Mouse (Mus musculus) urinary bladder, adult 18-20 months (tissue): ENCODE data around the gene Tspan9.

Source experiments
- DNase-seq, 2 experiments: peaks; one replicate each; pipeline ENCODE4 v3.0.0; 2022; ENCODE audit warnings: low spot score in 2 of 2, mixed read lengths in 2 of 2

Tspan9 gene

DNA sequence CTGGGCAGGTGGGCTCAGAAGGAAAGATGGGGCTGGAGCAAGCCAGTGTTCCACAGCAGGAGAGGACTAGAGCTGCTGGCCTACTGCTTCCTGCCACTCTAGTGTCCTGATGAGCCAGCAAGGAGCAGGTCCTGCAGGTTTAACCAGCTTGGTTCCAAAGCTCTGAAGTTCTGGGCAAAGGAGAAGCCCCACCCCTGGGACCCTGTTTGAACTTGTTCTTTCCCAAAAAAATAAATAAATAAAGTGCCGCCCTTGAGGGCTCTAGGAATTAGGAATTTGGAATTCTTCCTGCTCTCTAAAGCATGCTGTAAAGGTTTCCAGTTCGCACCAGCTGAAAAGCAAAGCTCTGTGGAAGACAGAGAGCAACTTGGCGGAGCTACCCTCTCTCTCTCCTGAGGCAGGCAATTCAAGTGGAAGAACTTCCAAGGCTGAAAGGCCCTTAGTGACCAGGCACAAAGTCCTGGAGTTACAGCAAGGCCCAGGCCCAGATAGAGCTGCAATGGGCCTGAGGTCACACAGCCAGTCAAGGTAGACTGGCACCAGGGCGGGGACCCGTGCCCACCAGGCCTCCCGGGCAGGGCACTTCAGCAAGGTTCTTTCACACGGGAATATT is 38.6 kb downstream of the Tspan9 start:
- DNase-seq, result peak; percentile 51 to 67

DNA sequence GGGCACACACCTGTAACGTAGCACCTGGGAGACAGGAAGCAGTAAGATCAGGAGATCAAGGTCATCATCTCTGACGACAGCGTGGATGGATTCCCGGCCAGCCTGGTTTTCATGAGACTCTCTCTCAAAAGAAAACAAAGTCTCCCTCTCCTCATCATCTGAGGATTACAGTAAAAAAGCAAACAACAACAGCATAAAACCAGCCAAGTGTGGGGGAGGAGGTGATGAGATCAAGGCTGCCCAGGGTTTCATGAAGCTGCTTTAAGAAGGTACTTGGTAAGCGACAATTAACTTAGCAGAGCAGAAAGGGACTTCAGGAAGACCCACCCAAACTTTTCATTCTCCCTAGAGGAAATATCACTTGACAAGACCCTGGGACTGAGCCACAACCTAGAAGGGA is 39.5 kb downstream of the Tspan9 start:
- DNase-seq, result no peak

DNA sequence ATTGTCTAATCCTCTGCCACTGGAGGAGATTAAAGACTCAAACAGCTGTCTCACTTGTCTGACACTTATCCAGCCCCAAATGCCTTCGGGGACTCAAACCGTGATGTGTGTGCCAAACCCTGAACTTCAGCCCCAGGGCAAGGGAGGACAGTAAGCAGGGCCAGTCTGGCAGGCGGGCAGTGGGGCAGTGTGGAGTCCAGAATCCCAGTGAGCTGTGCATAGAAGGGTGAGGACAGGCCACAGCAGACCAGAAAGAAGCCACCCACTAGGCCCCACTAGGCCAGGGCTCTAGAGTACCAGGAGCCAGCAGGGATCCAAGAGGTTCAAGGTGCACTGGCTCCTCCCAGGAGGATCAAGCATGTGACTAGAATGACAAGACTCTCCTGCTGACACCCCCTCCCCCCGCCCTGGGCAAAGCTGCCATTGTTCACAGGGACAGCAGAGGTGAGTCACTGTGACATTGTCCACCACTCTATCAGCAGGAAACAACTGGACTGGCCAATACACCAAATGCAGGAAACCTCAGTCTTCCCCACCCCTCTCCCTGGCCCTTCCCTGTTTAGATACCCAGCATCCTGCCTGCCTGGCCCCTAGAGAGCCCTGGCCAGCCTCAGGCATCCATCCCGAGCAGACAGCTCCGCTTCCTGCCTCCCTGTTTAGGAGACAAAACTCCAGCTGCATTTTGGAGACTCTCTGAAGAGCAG is 40.9 kb downstream of the Tspan9 start:
- no peak for DNase-seq

DNA sequence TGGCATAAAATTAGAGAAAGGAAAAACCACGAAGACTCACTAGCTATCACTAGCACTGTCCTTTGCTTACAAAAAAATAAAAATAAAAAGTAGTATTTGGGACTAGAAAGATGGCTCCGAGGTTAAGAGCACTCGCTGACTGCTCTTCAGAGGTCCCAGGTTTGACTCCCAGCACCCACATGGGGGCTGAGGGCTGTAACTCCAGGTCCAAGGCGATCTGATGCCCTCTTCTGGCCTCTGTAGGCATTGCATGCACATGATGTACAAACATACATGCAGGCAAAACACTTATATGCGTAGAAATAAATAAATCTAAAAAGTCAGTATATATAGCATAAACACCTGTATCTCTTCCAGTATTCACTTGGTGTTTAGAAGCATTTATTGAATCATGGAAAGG is 43.5 kb downstream of the Tspan9 start:
- DNase-seq, result no peak

DNA sequence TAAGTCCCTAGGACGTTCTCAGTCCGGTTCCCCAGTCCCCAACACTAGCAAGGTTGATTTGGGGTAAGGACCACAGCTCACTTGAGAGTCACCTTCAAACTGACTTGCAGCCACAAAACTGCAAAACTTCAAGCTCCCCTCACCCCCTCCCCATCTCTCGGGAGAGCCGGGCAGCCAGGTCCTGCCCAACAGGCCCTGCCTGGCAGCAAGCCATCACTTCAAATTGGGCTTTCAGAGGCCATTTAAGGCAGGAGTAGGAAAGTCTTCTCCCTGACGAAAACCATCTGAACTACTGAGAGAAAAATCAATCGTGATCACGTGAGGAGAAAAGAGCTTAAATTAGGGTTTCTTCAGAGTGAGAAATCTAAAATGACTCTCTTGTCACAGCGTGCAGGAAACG is 44.2 kb downstream of the Tspan9 start:
- DNase-seq, result no peak

DNA sequence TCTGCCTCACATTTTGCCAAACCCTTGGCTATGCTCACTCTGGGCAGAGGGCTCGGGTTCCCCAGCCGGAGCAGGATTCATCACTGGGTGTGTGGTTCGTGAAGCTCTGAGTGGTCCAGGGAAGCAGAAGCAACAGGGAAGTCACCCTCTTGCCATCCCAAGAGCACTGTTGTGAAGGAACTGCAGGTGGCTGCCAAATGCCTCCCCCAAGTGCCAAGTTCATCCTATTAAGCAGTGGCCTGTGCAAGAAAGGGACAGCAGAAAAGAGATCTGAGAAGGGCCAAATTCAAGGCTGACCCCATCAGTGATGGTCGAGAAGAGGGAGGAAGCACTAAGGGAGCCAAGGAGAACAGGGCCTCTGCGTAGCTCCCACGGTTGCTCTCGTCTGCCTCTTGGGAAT is 46.9 kb downstream of the Tspan9 start:
- DNase-seq, result no peak

DNA sequence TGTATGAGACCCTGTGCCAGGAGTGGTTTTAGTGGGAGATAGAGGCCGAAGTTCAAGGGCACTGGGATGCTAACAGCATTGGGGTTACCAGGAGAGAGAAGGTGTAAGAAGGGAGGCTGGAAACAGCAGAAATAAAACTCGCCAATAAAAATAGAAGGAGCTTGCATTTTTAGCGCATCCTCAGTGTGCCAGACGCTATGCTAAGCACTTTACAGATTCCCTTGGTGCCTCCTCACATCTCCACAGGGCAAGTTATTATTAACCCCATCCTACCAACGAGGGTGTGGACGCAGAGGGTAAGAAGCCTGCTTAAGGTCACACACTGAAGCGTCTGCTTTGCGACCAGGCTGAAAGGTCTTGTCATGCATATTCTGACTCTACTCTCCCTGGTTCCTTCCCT is 47.5 kb downstream of the Tspan9 start:
- DNase-seq, result no peak

DNA sequence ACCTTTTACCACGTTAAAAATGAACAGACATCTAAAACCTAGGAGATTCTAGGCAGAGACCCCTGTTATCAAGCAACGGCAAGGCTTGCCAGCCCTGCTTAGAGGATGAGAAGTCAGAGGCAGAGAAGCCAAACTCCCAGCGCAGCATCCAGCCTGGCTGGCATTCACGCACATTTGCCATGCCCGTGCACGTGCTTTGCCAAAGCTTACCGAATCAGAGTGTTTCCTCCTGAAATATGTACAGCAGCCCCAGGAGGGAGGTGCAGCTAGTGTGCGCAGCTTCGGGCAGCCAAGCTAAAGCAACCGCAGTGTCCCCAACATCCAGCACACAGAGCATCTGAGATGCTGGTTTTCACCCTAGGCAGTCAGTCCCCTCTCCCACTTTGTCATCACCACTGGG is 48.3 kb downstream of the Tspan9 start:
- DNase-seq, result no peak

DNA sequence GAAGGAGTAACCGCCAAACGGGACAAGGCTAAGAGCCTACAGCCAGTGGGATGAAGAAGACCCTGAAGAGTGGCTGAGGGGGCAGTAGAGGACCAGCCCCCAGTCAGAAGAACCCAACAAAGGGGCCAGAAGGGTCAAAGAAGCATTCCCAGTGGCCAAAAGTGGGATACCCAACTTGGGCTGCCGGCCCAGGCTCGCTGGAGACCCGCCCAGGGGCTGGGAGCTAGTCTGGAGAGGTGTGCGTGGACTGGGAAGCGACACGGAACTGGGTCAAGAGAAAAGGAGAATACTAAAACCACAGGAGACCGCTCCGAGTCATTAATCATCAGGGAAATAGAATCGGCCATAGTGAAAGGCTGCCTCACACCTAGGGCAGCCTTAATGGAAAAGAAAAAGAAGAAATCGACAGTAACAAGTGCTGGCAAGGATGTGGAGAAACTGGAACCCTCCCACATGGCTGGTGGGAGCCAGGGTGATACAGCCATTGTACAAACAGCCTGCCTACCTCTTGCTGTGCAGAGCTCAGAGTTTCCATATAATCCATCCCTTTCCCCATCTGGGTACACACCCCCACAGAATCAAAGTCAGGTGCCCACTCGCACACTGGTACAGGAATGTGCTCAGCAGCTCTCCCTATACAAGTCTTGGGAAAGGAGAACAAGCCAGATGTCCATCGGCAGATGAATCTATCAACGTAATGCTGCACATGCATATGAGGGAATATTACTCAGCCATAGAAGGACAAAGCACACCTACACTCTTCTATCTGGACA is 49.4 kb downstream of the Tspan9 start:
- DNase-seq, result no peak

DNA sequence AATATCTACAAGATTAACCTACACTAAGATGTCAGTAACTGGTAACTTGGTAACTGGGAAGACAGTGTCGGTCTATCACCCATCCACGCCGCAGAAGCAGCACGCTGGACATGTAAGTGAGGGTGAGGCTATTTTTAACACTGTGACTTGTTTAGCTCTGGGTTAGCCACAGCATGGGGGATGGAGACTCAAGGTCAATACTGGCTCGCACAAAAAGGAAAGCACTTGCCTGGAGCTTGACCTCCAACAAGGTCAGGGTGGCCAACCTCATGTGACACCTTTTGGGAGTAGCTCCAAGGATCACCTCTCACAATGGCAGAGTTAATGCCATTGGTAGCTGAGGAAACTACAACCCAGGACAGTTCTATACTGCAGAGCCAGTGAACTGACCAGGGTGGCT is 50.8 kb downstream of the Tspan9 start:
- no peak for DNase-seq

DNA sequence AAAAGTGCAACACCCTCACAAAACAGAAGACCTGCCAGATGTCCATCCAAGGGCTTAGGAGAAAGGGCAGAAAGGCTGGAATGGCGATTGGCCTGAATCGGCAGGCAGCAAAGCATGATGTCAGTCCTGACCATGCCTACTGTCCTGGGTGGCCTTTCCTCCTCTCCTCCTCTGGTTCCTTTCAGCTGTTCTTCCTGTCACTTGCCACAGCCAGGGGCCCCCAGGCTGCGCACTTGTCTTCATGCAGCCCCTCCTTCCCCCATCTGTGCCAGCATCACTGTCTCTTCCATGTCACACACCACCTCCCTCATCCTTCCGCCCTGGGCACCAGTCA is 51.6 kb downstream of the Tspan9 start:
- no peak for DNase-seq

DNA sequence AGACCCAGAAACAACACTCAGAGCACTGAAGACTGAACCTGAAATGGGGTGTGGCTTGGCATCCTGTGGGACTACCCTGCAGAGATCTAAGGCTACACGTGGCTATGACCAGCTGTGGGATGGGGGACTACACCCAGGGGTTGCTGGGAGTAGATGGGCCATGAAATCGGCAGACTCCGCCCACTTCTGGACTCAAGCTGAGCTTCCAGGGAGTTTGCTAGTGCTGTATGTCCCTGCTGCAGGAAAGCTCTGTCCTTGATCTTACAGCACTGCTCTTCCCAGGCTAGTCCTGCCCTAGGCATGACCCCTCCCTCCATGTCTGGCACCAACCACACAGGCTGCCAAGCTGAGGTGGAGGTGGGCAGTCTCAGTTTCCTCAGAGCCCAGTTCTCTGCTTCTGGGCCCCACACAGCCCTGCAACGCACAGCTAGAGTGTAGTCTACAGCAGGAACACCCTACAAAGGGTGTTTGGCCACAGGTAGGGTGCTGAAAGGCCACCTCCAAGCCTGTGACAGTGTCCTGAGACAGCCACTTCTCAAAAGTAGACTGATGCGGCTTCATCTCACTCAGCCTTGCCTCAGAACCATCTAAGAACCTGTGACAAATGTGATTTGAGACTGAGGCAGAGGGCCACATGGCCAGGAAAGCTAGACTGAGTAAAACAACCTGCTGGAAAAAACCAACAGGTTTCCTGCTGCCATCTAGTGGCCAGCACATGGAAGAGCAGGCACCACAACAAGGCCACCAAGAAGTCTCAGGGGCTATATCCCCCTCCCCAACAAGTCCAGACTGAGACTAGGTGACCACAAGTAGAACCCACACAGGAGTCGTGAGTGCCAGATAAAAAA is 52.2 kb downstream of the Tspan9 start:
- no peak for DNase-seq

DNA sequence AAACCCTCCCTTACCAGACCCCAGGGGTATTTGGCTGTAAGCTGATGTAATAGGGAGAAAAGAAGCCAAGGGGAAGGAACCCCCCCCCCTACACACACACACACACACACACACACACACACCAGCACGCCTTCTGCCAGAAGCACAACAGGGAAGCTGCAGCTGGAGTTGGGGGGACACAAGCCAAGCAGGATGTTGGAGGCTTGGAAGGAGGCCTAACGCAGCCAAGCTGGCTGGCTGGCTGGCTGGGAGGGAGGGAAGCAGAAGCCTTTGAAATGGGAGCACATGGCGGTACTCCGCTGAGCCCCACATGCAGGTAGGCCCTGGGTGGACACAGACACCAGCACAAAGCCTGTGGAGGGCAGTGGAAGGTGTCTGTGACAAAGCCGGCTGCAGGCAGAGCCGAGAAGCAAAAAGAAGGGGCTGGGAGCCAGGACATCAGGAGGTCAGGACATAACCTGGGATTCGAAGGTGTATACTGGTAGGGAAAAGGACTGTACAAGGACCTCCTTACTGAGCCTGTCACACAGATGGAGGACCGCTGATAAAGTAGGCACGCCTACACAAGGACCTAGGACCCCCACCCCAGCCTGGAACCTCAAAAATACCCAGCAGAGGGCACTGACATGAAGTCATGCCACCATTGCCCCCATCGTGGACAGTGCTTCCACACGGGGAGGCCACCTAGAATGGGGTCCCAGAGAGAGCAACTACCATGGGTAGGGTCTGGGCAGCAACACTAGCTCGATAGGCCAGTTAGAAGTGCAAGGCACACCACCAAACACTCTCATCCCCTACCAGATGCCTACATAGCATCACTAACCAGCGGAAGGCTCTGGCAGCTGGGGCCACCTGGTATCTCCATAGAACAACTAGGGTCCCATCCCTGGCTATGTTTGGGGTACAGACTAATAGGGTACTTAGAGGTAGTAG is 53.4 kb downstream of the Tspan9 start:
- peak in 1 of 2 experiments; percentile 53 for DNase-seq

DNA sequence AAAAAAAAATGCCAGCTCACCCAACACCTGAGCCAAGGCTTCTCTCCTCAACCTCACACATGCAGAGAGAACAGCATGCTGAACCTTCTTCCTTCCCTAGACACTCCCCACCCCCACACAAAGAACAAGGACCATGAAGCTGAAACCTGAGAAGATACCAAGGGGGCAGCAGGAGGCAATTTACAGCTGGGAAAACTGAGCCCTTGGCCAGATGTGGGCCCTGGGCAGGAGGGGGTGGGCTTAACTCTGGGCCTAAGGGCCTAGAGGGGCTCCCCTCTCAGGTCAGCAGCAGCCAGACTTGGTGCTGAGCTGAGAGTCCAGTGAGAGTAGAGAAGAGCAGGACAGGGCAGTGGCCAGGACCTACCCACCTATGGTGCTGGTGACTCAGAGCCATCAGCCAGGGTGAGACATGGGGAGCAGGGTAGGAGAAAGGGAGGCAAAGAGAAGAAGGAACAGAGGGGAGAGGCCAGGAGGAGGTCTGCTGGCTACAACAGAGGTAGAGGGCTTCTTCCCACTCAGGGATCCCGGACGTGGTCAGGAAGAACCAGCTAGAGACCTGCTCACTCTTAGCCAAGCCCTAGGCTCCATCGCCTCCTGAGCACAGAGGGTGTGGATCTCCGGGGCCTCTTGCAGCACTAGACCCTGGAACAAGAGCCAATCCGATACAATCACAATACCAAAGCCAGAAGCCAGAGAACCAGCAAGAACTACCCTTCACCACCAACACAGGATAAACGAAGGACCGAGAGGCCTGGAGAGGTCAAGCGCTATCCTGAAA is 54.5 kb downstream of the Tspan9 start:
- no peak for DNase-seq

DNA sequence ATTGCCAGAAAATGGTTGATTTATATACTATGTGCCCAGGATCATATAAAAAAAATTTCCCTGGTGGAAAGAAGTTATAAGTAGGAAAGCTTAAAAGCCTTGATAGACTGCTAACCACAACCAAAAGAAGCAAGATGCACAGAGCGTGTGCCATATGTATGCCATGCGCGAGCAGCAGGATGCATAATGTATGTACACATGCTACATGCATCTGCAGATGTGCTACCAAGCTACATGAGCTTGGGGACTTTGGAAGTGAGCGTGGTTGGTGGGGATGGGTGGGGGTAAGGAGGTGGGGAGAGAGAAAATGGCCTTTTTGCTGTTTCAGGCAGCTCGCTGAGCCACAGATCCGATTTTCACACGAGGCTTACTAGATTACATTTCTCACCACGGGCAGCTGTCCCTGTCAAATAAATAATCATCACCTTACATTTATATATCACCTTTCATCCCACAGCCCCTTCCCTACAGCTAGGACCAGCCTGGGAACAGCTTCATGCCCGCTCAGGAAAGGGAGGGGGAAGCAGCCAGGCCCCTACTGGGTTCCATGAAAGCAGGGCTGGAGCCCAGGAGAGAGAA is 57.8 kb downstream of the Tspan9 start:
- no peak for DNase-seq

DNA sequence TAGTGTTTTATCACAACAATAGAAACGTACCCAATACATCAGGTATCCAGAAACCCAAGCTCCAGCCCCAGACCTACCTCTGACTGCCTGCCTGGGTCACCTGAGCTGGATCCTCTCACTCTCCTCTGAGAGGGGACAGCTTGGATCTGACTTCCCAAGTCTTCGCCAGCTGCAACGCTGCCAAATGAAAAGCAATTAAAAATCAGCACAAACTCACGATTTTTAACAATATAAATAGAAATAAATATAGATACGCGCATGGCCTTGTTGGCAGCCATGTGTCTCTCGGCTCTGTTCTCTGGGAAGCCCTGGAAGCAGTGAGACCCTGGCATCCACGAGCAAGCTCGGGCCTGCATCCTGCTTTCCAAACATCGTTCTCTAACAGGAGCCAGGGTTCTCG is 60.1 kb downstream of the Tspan9 start:
- DNase-seq, result no peak

DNA sequence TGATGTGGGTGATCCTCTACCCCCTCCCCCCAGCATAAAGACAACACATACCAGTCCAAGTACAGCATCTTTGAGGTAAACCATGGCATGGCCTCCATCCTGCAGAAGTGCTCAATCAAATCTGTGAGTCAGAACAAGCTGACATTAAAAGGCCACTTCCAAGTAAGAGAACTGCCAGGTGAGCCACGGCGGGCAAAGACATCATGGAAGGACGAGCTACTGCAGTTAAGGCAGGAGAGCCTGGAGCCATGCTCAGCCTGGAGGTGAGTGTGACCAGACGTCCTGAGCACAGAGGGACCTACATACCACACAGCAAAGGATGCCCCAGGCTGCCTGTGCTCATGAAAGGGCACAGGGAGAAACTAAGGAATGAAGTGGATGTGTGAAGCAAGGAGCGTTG is 61.6 kb downstream of the Tspan9 start:
- no peak for DNase-seq

DNA sequence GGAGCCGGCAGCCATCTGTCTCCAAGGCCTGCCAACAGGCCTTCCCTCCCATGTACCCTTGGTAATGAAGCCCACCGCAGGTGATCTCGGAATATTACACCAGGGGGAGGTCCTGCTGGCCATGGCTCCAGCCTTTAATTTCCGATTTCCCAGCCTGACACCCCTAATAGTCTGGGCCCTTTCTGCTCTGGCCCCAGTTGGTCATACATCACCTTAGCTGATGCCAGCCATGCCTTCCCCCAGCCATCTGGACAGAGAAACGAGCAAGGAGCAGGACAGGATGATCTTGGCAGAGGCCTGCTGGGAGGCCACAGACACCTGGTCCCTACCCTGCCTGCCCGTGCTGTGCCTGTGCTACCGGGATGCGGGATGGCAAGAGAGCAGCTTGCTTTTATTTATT is 62.1 kb downstream of the Tspan9 start:
- DNase-seq, result no peak

DNA sequence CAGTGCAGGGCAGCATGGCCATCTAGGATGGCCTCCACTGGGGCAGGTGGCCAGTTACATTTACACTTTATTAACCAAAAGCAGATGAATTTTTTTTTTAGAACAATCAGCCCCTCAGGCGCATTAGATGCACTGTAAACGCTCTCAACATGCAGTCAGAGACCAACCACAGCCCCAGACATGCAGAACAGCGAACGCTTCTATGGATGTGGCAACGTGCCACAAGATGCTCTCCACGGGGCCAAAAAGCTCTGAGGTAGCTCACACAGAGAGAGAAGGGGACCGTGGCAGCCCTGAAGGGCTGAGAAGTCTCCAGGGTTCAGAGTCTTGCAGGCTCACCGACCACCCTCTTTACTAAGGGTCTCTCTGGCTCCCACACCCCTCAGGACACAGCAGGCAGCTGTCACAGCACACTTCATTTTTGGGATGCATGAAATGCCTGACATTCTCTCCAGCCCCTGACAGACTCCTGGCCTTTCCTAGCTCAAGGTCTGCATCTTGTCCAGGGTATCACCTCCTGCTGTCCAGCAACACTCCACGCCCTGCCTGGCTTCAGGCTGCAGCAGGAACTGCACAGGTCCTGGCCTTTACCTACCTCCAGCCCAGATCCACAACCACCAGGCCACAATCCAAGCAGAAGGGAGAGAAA is 63.7 kb downstream of the Tspan9 start:
- DNase-seq, result no peak

DNA sequence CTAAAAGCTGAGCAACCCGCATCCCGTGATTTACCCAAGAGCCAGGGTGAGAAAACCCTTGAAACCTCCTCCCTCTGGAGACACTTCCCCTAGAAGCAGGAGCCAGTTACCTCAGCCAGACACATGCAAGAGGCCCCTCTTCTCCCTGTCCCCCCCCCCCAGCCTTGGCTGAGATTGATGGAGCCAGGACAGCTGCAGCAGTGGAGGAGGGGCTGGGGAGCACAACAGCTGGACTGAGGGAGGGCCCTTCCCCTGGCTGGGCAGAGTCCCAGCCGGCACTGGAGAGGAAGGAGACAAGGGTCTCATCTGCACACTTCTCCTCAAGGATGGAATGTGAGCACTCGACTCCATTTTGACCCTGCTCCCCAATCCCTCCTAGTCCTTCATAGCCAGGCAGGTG is 64.9 kb downstream of the Tspan9 start:
- DNase-seq, result no peak
